Mouse (Mus musculus) bone marrow macrophage, adult 2 months (primary cell): ENCODE data around the gene Strn4. TPM values are rescaled to one million over a fixed set of nuclear protein-coding genes. Genes with fewer than 3 reads are reported as not detected.
A peak's percentile ranks its signal among the peaks of the same experiment; 100 is the strongest.

Experiments used
- H3K27ac ChIP-seq: 2 replicates; pipeline ENCODE4 v1.5.1; 2012; ENCODE audit warnings: low read depth, low read length; ENCODE audit not compliant: insufficient read depth
- H3K4me1 ChIP-seq: 2 replicates; pipeline ENCODE4 v1.6.1; 2012; ENCODE audit warnings: low read length; ENCODE audit not compliant: control insufficient read depth, insufficient read depth
- H3K4me3 ChIP-seq: 2 replicates; pipeline ENCODE4 v1.5.1; 2012; ENCODE audit warnings: mild to moderate bottlenecking, low read length, moderate library complexity; ENCODE audit not compliant: insufficient read depth
- CTCF ChIP-seq: IDR thresholded peaks from 2 replicates; pipeline ENCODE4 v1.5.1; 2012; ENCODE audit warnings: low read depth, mild to moderate bottlenecking, low read length, moderate library complexity
- POLR2A ChIP-seq: IDR thresholded peaks from 2 replicates; pipeline ENCODE4 v1.6.1; 2012; ENCODE audit warnings: mild to moderate bottlenecking, low read depth, low read length, borderline replicate concordance
- polyA plus RNA-seq: library from polyadenylated mRNA; stranded (reverse); fragments of >200 nt; gene quantifications from 2 replicates; pipeline ENCODE4 v1.2.4, GENCODE M21; 2012; ENCODE audit not compliant: missing spikeins, insufficient read depth, insufficient read length

Strn4 gene
- polyA plus RNA-seq, 1 experiment: 56.6 TPM

- Histone ChIP-seq H3K27ac (no peak overlapping the region), H3K4me3 (peak overlapping the region; percentile 25; the same call in 1 of the 2 replicates), H3K4me1 (peaks cover 6% of the 10 kb centered on the region)
- TF ChIP-seq POLR2A (no peak), CTCF (no peak)
These were observed 69.6 kb downstream of the Strn4 start for GRCm38 (mm10) chr7:16885271-16885776.

GRCm38 (mm10) chr7:16885905-16886304 lies 70.2 kb downstream of the Strn4 start:
- H3K4me3 ChIP-seq: no peak overlapping the region
- H3K27ac ChIP-seq: no peak overlapping the region
- no peak for TF ChIP-seq POLR2A
- TF ChIP-seq CTCF: no peak
- H3K4me1 ChIP-seq: peaks cover 2% of the 10 kb centered on the region; the same call in 1 of the 2 replicates

Other genes with a start within 250 kb of the Strn4 start
- gene Arhgap35, start 200.9 kb upstream of the Strn4 start, polyA plus RNA-seq: 4.8 and 5.4 TPM in 2 replicates
- gene Ceacam15, start 140.2 kb upstream of the Strn4 start, polyA plus RNA-seq: not detected in 2 replicates
- gene Ceacam9, start 94.0 kb upstream of the Strn4 start, polyA plus RNA-seq: not detected in 2 replicates
- 286 and 287 TPM in 2 replicates for gene Ap2s1, start 77.5 kb upstream of the Strn4 start, polyA plus RNA-seq
- 24.9 and 25.0 TPM in 2 replicates for gene Slc1a5, start 34.5 kb upstream of the Strn4 start, polyA plus RNA-seq
- 21.9 and 25.1 TPM in 2 replicates for gene Fkrp, start 843 bp downstream of the Strn4 start, polyA plus RNA-seq
- gene Prkd2, start 27.0 kb downstream of the Strn4 start, polyA plus RNA-seq: 9.8 and 11.2 TPM in 2 replicates
- 1.2 and 1.3 TPM in 2 replicates for gene Dact3, start 59.4 kb downstream of the Strn4 start, polyA plus RNA-seq
- gene Gng8, start 75.9 kb downstream of the Strn4 start, polyA plus RNA-seq: not detected in 2 replicates
- gene Ptgir, start 90.6 kb downstream of the Strn4 start, polyA plus RNA-seq: 5.5 and 5.6 TPM in 2 replicates
- 373 and 387 TPM in 2 replicates for gene Calm3, start 108.2 kb downstream of the Strn4 start, polyA plus RNA-seq
- not detected in 2 replicates for gene Pnmal2, start 128.8 kb downstream of the Strn4 start, polyA plus RNA-seq
- not detected in 2 replicates for gene Pnmal1, start 143.8 kb downstream of the Strn4 start, polyA plus RNA-seq
- gene Gm42372, start 167.2 kb downstream of the Strn4 start, polyA plus RNA-seq: 0.16 TPM in 1 of 2 replicates, not detected in the other
- gene Ccdc8, start 176.8 kb downstream of the Strn4 start, polyA plus RNA-seq: not detected in 2 replicates
- 70.7 and 83.1 TPM in 2 replicates for gene Ppp5c, start 212.0 kb downstream of the Strn4 start, polyA plus RNA-seq
- gene Hif3a, start 246.5 kb downstream of the Strn4 start, polyA plus RNA-seq: 0.27 TPM in 1 of 2 replicates, not detected in the other